Comparison of ENCODE assay signal across 9 mouse cellular contexts in genomic region chr4:133299701-133300100, GRCm38 (mm10). TPM values are rescaled to one million over a fixed set of nuclear protein-coding genes. Genes with fewer than 3 reads are reported as not detected.
DNase-seq lines count a peak whose midpoint lies in the region; ATAC-seq and TF ChIP-seq lines count a peak whose summit lies in the region.
"Had no signal": no experiment of that assay in that cellular context is flagged by ENCODE, and none has a peak within 500 bp of the region (broad histone marks: within the 10 kb centered on the region; RNA-seq: fewer than 3 reads in every experiment).

No protein-coding gene starts in this region.

- 0 out of 2 replicates have a peak overlapping the region, but pooled peaks have one; percentile 42 for H3K27ac ChIP-seq in lung, embryonic 14.5 days (ENCODE audit: low read depth)
- H3K27ac ChIP-seq in stomach, embryonic 15.5 days, result no peak overlapping the region

- H3K9me3 ChIP-seq in lung, embryonic 14.5 days (ENCODE audit: low read depth, low read length), result no peaks in the 10 kb centered on the region
- H3K9me3 ChIP-seq in stomach, embryonic 15.5 days, result no peaks in the 10 kb centered on the region

- ATAC-seq in lung, embryonic 14.5 days (ENCODE audit: insufficient read depth), result no peak
- ATAC-seq in frontal cortex, adult (ENCODE audit: low TSS enrichment), result peak; percentile 53
- ATAC-seq in stomach, embryonic 15.5 days (ENCODE audit: insufficient read depth, low FRiP score, low read depth), result peak; percentile 5; the same call in 1 of the 2 replicates
- no peak for ATAC-seq in monocyte, adult 5-6 weeks (replicated peaks; ENCODE audit: insufficient number of reproducible peaks, low FRiP score, low TSS enrichment, poor library complexity, severe bottlenecking)

- H3K27me3 ChIP-seq in lung, embryonic 14.5 days (ENCODE audit: insufficient read depth, low read length), result no peaks in the 10 kb centered on the region
- no peaks in the 10 kb centered on the region for H3K27me3 ChIP-seq in stomach, embryonic 15.5 days (replicated peaks)

- H3K4me2 ChIP-seq in lung, embryonic 14.5 days, result no peak overlapping the region
- H3K4me2 ChIP-seq in stomach, embryonic 15.5 days, result no peak overlapping the region

- H3K9ac ChIP-seq in lung, embryonic 14.5 days, result no peak overlapping the region; the same call in 1 of the 2 replicates
- H3K9ac ChIP-seq in stomach, embryonic 15.5 days, result no peak overlapping the region

- H3K4me1 ChIP-seq in lung, embryonic 14.5 days (ENCODE audit: insufficient read depth), result peaks cover 10% of the 10 kb centered on the region; the same call in 1 of the 2 replicates
- H3K4me1 ChIP-seq in stomach, embryonic 15.5 days, result peaks cover 18% of the 10 kb centered on the region

- H3K4me3 ChIP-seq in lung, embryonic 14.5 days (ENCODE audit: low read depth, low read length), result no peak overlapping the region
- H3K4me3 ChIP-seq in stomach, embryonic 15.5 days (replicated peaks), result no peak overlapping the region

- TF ChIP-seq CTCF in lung, embryonic 14.5 days (IDR thresholded peaks at IDR 0.05; ENCODE audit: low read depth), result no peak

- WGBS in lung, embryonic 14.5 days, result 45% methylated on average over 5 of the region's 5 CpGs
- WGBS in stomach, embryonic 15.5 days, result 52% methylated on average over 5 of the region's 5 CpGs

- peak; percentile 20 for DNase-seq in lung, embryonic 14.5 days
- DNase-seq in lung, postnatal 4 days, result no peak
- peak; percentile 54 to 75 for DNase-seq in left cerebral cortex, adult 9 months (ENCODE audit: low spot score in 2 of 2)
- DNase-seq in thymus, postnatal 10 days (ENCODE audit: low spot score in 2 of 2), result no peak
- no peak for DNase-seq in gastrocnemius, adult 8-10 months (ENCODE audit: low spot score in 2 of 2)
- DNase-seq: lung, adult 2 months had no signal

- peaks cover 51% of the 10 kb centered on the region for H3K36me3 ChIP-seq in lung, embryonic 14.5 days (ENCODE audit: insufficient read depth)
- peaks cover 33% of the 10 kb centered on the region for H3K36me3 ChIP-seq in stomach, embryonic 15.5 days

RNA-seq across cellular contexts. Expression of gene Tmem222, which starts 22.1 kb away (rescaled TPM):
- 86.5 and 88.1 TPM in 2 replicates for polyA plus RNA-seq in lung, embryonic 14.5 days (2014; fragmentation: Nextera tagmentation; extraction: Ambion mirVana)
- 73.6 and 74.2 TPM in 2 replicates for polyA plus RNA-seq in stomach, embryonic 15.5 days (2015; fragmentation: Nextera tagmentation; extraction: Ambion mirVana)
- total RNA-seq in gastrocnemius, adult 8-10 months (2022), result 10 to 100 TPM; 24.5 to 27.8 (median 26.2) TPM
- 13.8 to 25.7 TPM (median 19.1 TPM) in 3 replicates for total RNA-seq in monocyte, adult 5-6 weeks (2017)

RNA-seq across cellular contexts. Expression of gene Sytl1, which starts 36.8 kb away (rescaled TPM):
- 0.73 and 0.84 TPM in 2 replicates for polyA plus RNA-seq in lung, embryonic 14.5 days (2014; fragmentation: Nextera tagmentation; extraction: Ambion mirVana)
- polyA plus RNA-seq in stomach, embryonic 15.5 days (2015; fragmentation: Nextera tagmentation; extraction: Ambion mirVana), result 17.0 and 29.0 TPM in 2 replicates
- total RNA-seq in gastrocnemius, adult 8-10 months (2022), result under 1 TPM in 1 of 4 experiments, not detected in 3; 0.12 TPM
- total RNA-seq in monocyte, adult 5-6 weeks (2017), result 1.4 to 7.1 TPM (median 4.4 TPM) in 3 replicates

RNA-seq across cellular contexts. Expression of gene Wdtc1, which starts 53.6 kb away (rescaled TPM):
- polyA plus RNA-seq in lung, embryonic 14.5 days (2014; fragmentation: Nextera tagmentation; extraction: Ambion mirVana), result 13.8 and 15.3 TPM in 2 replicates
- polyA plus RNA-seq in stomach, embryonic 15.5 days (2015; fragmentation: Nextera tagmentation; extraction: Ambion mirVana), result 18.6 and 24.2 TPM in 2 replicates
- 100 to 1,000 TPM in 2 of 4 experiments, 10 to 100 TPM in 2; 85.4 to 104 (median 95.3) TPM for total RNA-seq in gastrocnemius, adult 8-10 months (2022)
- 10.9 to 11.7 TPM (median 11.3 TPM) in 3 replicates for total RNA-seq in monocyte, adult 5-6 weeks (2017)

RNA-seq across cellular contexts. Expression of gene Map3k6, which starts 59.1 kb away (rescaled TPM):
- polyA plus RNA-seq in lung, embryonic 14.5 days (2014; fragmentation: Nextera tagmentation; extraction: Ambion mirVana), result 2.0 and 2.2 TPM in 2 replicates
- polyA plus RNA-seq in stomach, embryonic 15.5 days (2015; fragmentation: Nextera tagmentation; extraction: Ambion mirVana), result 5.0 and 8.6 TPM in 2 replicates
- total RNA-seq in gastrocnemius, adult 8-10 months (2022), result 1 to 10 TPM; 2.5 to 7.8 (median 4.8) TPM
- 0.87 to 12.3 TPM (median 3.8 TPM) in 3 replicates for total RNA-seq in monocyte, adult 5-6 weeks (2017)

Comparison
In these comparisons a context has a peak if more than half of its experiments do, and no peak if none do; other contexts are left out.
1. DNase-seq: peak in lung, embryonic 14.5 days (single experiment) and left cerebral cortex, adult 9 months (2 of 2); none in lung, postnatal 4 days (0 of 2), thymus, postnatal 10 days (0 of 2) and gastrocnemius, adult 8-10 months (0 of 2).
2. ATAC-seq: peak in frontal cortex, adult (single experiment) and stomach, embryonic 15.5 days (single experiment); none in lung, embryonic 14.5 days (single experiment) and monocyte, adult 5-6 weeks (single experiment).